Mouse (Mus musculus) urinary bladder, postnatal 36 days (tissue): ENCODE data around the gene Agbl1.

Source experiments
- DNase-seq, 2 experiments: peaks; one replicate each; pipeline ENCODE4 v3.0.0; 2022; ENCODE audit warnings: low spot score in 2 of 2, mixed read lengths in 1 of 2

Agbl1 gene

DNA sequence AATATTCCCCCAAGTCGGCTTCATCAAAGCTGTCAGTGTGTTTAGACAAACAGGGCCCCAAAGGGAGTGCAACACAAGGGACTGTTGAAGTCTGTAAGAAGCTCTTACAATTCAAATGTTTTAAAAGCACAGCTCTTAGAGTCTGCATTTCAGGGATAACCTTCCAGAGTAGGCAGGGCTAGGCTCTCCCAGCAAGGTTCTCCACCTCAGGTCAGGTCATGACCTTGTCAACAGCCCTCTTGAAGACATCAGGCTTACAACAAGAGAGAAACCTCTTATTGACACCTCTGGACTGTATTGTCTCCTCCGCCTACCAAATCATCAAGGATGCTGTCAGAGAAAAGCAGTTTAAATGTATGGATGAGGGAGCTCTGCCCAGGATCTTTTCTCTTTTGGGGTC lies 692.0 kb downstream of the Agbl1 start:
- DNase-seq = no peak

DNA sequence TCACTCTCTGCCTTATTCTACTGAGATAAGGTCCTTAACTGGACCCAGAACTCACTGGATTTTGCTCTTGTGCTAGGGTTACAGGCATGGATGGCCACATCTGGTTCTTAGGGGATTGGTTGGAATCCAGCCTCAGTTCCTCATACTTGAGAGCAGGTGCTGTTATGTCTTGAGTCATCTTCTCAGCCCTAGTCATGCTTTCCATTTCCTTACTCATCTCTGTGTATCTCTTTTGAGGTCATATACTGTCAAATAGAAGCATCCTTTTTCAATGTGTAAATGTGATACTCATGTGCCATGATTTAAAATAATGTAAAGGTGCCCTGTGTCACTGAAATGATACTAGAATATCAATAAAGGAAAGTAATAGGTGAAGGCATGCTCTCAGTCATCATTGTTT lies 705.5 kb downstream of the Agbl1 start:
- no peak for DNase-seq

DNA sequence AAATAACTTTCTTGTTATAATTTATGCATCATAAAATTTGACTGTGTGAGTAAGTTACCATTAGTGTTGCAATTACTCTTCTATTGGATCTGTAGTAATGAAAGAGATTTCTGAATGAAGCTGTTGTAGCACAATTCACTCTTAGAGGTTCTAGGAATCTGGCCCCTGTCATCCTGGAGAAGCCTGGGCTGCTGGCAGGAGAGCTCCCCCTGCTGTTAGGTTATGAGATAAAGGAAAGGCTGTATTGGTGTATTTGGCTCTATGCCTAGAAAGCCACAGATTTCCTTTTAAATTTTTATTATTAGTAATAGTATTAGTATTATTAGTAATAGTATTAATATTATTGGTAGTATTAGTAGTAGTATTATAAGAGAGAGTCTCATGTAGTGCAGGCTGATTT lies 711.8 kb downstream of the Agbl1 start:
- DNase-seq = peak in 1 of 2 experiments; percentile 12

DNA sequence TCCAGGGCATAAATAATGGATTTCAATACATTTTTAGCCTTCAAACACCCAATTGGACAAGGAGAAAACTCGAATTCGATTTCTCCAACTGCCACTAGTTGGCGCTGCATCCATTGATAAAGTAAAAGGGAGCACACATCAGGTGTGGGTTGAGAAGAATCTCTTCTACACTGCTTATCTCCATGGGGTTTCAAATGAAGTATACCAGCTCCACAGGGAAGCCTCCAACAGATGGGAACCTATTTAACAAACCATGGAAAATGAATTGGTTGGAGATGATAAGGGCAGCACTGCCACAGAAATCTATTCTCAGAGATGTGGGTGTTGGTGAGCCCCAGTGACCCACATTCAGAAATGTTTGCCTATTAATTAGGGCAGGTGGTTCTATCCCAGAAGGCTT lies 741.6 kb downstream of the Agbl1 start:
- no peak for DNase-seq

DNA sequence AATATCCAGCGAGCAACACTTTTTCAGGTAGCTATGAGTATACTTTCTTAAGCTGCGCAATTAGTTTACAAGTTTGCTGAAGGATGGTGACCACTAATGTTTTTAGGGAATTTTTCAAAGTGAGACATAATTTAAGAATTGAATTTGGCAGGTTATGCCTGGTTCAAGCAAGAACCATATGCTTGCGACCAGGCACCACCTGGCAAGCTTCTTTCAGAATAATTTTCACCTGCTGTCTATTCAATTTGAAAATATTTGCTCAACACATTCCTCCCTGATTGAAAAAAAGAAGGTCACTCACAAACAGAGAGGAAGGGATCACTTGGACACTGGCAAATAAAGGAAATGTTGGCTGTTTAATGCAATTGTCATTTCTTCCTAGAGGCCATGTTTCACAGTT lies 779.9 kb downstream of the Agbl1 start:
- no peak for DNase-seq

DNA sequence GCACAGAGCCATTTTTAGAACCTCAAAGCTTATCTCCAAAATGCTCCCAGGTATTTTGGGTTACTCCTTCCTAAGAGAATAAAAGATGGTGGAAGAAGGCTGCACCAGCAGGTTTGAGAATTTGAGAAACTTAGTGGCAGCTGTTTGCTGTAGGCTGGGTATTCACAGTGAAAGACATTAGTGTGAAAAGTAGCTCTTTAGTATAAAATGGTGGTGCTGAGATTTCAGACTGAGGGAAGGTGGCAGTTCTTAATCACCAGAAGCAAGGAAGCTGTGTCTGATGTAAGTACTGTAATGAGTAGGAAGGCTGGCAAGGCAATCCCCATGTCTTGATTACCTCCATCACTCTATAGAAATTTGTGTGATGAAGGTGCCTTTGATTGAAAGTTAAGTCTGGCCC lies 799.3 kb downstream of the Agbl1 start:
- no peak for DNase-seq

DNA sequence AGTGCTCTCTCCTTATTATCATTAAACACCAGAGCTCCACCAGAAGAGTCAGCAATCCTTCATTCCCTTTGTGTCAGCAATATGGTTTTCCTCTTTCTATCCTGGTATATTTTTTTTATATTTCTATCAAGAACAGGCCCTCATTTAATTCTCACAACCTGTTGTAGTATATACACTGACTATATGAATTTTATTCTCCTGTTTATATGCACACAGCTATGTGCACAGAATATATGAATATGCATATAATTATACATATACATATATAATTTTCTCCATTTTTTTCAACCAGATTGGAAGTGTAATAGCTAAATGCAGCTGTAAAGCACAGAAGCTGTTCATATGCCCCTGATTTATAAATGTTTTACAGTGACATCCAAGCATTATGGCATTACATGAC lies 846.3 kb downstream of the Agbl1 start:
- DNase-seq = no peak

DNA sequence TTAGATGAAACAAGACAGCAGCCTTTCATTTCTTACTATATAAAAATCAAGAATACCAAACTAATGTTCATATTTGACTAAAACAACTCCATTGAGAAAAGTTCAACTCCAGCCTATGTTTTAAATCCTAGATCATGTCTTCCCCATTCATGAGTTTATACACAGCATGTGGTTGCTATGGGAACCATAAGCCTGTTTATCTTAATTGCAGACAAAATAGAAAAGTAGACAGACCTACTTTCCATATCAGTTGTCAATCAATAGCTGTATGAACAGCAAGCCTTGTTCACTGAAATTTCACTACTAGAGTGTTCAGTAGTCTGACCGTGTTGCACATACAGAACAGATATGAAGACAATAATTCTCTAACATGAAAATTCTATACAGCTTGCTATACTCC lies 857.6 kb downstream of the Agbl1 start:
- DNase-seq = no peak

DNA sequence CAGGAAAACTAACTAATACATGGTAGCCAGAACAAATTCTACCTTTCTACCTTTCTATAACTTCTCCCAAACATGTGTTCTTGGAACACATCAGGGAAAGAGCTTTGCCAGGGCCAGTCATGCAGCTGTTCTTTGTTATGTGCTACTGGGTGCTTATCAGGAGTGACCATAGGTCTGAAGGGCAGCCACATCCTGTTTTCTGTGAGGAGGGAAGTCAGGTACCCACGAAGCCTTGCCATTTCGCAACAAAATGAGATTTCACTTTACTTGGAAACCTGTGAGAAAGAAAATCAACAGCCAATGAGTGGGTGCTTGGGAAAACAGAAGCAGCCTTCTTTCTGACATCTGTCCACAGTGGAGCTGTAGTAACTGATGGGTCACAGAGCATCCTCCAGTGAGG lies 865.5 kb downstream of the Agbl1 start:
- DNase-seq = no peak

DNA sequence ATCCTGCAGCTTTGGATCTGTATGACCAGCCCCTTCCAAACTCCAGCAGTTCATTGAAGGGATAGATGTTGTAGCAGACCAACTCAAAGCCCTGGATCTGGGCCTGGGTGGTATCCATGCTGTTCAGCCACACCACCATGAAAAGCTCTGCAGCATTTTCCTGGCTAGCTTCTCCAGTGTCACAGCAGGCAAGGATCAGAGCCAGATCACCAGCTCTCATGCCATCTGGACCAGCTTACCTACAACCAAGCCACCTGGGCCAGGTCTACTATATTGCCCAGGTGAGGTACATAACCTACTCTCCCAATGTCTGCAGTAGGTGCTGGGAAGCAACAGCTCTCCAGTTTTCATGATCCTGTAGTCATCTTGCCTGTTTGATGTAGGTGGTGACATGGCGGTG lies 884.3 kb downstream of the Agbl1 start:
- DNase-seq = no peak

DNA sequence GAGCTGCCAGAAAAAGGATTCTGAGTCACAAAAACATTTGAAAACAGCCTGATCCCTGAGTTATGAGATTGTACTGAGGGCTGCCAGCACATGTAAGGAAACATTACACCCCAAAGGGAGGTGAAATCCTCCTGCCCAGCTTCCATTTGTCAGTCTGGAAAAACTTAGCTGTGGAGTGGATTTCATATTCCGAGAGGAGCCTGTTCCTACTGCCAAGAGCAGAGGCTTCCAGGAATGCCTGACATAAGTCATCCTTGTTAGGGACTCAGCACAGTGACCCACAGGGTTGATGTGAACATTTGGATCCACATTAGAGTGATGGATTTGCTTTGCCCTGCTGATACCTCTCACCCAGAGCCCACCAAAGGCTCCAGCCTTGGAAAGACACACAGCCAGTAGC lies 899.4 kb downstream of the Agbl1 start:
- no peak for DNase-seq

DNA sequence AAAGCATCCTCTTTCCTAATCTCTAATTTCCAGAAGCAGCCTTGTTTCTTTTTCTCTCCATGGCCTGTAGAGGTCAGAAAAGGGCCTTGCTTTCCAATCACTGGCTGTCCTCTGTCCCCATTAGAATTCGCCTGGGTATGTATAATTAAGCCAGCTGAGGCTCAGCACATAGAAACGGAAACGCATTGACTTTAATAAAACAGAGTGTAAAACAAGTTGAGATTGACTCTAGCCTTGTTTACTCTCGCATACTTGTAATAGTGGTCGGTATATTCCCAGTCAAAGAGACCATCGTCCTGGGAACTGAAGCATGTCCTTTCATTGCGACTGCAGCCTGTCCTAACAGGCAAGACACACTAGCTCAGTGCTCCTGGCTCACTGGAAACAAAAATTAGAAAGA lies 902.3 kb downstream of the Agbl1 start:
- no peak for DNase-seq

DNA sequence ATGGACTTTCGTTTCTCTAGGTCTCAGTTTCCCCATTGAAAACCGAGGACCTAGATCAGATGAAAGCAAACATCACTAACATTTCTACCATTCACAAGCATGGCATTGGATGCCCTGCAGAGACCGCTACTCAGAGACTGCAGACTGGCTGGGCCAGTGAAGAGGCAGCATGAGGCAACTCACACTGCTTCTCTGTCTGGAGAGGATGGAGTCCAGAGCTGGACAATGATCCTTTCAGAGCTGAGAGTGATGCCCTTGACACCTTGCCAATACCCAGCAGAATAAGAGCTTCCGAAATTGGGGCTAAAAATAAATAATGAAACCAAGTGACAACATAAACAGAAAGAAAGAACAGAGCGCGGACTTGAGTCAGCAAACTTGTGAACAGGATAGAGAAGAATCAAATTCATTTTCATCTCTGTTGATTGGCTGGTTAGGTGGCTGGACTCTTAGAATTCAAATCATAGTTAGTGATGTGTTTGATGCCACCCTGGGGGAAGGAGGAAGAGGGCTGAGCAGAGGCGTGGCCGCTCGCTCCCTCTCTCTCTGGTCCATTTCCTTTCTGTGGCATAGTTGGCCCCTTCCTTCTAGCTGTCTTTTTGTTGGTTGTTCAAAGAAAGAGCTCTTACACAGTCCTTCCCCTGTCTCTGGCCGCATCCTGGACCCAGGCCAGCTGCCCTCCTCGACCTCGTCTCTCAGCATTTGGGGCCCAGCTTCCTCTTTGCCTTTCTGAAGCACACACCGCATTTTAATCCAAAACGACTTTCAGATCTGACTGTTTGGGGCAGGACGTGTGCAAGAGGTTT lies 903.1 kb downstream of the Agbl1 start:
- DNase-seq = no peak

DNA sequence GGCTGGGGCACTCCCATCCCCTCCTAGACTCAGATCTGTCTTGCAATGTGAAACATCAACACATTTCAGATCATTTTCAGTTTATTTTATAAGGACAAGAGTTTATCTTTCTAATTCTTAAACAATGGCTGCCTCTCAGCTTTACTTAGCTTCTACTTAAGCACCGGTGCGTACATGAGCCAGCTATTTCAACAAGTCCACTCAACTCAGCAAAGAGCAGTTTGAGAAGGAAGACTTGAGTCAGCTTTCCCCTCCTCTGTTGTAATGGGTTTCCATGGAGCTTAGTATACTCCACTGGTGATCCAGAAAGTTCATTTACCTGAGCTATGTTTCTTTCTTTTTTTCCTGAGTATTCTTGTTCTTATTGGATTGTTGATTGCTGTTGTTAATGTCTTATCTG lies 905.2 kb downstream of the Agbl1 start:
- no peak for DNase-seq

DNA sequence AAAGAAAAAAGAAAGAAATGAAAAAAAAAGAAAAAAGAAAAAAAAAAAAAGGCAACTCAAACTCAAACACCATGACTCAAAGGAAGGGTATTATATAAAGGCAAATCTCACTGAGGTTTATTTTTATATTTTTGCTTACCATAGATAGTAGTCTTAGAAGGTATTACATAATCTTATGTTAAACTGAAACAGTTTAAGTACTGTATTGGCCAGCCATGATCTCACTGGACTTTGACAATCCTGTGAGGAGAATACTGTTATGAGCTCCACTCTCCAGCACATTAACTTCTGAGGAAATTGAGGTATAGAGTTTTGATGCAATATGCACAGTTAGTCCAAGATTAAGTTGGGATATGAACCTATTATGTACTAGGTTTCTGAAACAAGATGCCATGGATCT lies 909.0 kb downstream of the Agbl1 start:
- no peak for DNase-seq

DNA sequence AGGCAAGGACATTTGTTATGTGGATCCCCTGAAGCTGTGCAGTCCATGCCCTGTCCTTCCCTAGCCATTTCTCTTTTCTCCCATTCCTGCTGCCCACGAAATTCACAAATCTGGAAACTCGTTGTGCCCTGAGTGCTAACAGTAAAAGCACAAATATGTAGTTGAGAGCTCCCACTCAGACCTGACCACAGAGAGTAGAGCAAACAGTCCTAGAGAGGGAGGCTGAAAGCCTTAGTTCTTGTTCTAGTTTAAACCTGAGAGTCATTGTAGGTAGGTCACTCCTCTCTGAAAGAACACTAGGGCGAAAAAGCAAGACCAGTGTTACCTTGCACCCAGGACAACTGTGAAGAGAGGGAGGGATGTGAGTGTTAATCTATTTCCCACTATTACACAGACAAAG lies 917.8 kb downstream of the Agbl1 start:
- no peak for DNase-seq

DNA sequence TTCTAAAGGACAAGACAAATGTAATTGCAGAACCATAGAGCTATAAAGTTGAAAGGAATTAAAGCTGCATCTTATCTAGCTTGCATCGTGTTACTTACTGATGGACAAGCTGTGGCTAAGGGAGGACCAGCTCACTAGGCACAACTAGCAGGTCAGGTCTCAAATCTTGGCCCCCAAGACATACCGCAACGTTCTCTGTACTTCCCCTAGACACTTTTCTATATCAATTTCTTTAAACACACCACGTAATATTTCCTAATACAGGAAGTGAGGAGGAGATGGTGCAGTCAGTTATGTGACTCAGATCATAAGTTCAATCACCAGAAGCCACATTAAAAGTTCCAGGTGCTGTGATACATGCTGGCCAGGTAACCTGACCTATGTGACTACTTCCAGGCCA lies 919.1 kb downstream of the Agbl1 start:
- DNase-seq = no peak

DNA sequence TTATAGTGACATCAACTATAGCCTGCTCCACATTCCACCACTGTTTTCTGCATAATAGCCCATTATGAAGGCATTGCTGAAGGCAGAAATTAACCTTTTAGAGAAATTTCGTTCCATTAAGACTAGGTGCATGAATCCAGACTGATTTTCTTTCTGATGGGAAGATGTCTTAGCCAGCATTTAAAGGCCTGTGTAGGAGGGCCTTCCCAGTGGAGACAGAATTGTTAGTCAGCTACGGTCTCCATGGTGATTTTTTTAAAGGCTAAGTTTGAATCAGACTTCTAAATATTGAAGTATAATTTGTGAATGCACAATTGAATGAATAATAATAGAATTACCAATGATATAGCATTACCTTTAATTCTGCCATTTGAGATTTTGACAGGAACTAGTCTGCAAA lies 920.2 kb downstream of the Agbl1 start:
- DNase-seq = no peak

DNA sequence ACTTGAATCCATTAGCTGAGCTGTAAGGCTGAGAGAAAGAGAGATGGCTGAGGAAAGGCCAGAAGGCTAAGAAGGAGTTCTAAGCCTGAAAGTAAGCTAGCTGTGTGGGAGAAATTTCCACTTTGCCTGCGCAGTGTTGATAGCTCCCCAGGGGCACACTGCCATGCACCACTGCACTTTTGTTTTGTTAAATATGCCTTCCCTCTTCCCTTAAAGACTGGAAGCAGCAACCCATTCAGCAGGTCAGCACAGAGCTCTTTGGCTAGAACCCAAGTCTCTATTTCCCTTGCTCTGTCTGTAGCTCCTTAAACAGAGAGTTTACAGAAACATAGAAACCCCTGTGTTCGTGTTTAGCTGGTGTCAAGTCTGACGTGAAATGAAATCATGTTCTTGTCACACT lies 922.7 kb downstream of the Agbl1 start:
- DNase-seq = no peak

DNA sequence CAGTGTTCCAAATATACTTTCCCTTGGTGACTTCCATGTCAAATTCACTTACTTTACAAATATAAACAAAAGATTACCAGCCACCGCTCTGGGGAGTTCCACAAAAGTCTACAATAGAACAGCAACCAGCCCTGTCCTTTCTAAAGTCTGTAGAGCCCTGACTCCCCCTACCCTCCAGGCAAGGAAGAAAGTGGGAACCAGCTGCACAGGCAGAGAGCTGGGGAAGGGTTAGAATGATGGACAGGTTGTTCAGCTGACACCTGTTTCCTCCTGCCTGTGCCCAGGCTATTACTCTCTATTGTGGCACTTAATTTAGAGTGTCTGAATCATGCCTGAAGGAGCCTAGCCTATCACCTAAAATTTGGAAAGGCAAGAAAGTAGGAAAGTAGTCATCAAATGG lies 923.2 kb downstream of the Agbl1 start:
- no peak for DNase-seq

DNA sequence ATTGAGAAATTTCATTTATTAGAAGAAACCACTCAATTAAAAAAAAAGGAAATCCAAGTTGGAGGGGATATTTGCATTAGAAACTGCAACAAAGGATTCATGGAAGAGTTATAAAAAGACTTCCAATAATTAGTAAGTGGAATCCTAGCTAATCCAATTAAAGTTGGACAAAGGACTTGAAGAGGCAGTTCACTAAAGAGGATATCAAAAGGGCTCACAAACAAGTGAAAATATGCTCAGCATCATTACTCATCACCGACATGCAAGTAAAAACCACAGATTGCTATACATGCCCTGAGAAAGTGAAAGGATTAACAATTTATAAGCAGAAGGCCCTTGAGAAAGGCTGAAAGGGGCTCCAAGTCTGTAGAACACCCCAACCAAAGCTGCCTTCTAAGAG lies 935.2 kb downstream of the Agbl1 start:
- DNase-seq = no peak
